Mouse (Mus musculus) brain, embryonic 14.5 days (tissue): ENCODE measurements around the gene Tlcd2. TPM values are rescaled to one million over a fixed set of nuclear protein-coding genes. Genes with fewer than 3 reads are reported as not detected.
"Not testable (repeated sequence)": the region's sequence is repeated elsewhere in the genome, so short reads cannot be mapped to it uniquely, and the experiment has no call there.

Experiments used
- DNase-seq: peaks from one replicate; pipeline ENCODE4 v3.0.0-alpha.2; 2011; ENCODE audit warnings: low read depth
- CTCF ChIP-seq: fragments of 200-500 bp; IDR thresholded peaks from 2 replicates; pipeline ENCODE4 v1.5.1; 2012; ENCODE audit warnings: inconsistent platforms, mild to moderate bottlenecking, moderate library complexity, borderline replicate concordance; ENCODE audit not compliant: insufficient read depth, insufficient read length; ENCODE audit errors: extremely low read depth
- POLR2A ChIP-seq: fragments of 200-500 bp; IDR thresholded peaks from 2 replicates; pipeline ENCODE4 v1.6.1; 2012; ENCODE audit warnings: mild to moderate bottlenecking, inconsistent platforms, borderline replicate concordance; ENCODE audit not compliant: poor library complexity, insufficient read depth, insufficient read length, severe bottlenecking; ENCODE audit errors: extremely low read depth
- polyA plus RNA-seq: library from polyadenylated mRNA; depleted of rRNA; stranded (reverse); fragments of >200 nt; gene quantifications from 2 replicates; pipeline ENCODE4 v1.2.3, GENCODE M21; 2012

Tlcd2 gene
- polyA plus RNA-seq, 1 experiment: 1.5 TPM

DNA sequence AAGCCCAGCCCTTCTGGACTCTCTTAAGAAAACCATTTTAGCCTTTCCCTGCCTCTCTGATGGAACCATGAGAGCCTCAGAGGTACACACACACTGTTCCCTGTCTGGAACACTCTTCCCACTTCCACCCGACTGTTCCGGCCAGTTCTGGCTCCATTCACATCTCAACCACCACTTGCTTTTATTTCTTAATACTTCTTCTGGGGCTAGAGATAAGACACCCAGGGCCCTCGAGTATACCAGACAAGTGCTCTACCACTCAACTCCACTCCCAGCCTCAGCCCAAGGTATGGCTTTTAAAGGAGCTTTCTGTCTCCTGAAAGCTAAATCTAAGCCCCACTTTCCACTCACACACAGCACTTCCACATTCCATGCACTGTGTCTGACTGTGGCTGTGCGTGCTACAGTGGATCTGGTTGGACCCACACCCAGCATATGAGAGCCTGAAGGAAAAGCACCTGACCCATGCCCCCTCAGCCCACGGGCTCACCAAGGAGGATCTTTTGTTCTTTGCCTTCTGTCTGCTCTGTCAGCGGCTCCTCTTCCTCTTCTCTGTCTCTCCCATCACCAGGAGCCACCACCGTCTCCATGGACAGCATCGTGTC lies 11.1 kb upstream of the Tlcd2 start:
- no peak for DNase-seq
- no peak for TF ChIP-seq CTCF
- no peak for TF ChIP-seq POLR2A

GRCm38 (mm10) chr11:75450936-75451335 lies 10.6 kb upstream of the Tlcd2 start:
- TF ChIP-seq CTCF (no peak), POLR2A (no peak)
- DNase-seq: no peak

DNA sequence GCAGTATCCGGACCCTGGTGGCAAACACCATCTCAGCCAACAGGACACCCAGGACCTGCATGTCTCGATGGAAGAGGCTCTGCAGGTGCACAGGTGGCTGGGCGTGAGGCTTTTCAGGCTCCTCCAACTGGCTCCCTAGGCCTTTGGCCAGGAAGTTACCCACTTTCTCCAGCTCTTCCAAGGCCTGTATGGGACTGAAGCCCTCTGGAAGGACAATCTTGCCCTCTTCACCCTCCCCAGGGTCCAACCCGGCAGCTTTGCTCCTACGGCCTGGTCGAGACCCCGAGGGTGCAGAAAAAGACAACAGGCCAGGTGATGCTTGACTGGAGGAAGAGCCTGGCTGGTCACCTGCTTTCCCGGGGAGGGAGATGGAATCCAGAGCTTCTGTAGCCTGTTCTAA lies 9.4 kb upstream of the Tlcd2 start:
- no peak for DNase-seq
- no peak for TF ChIP-seq POLR2A
- TF ChIP-seq CTCF: no peak

DNA sequence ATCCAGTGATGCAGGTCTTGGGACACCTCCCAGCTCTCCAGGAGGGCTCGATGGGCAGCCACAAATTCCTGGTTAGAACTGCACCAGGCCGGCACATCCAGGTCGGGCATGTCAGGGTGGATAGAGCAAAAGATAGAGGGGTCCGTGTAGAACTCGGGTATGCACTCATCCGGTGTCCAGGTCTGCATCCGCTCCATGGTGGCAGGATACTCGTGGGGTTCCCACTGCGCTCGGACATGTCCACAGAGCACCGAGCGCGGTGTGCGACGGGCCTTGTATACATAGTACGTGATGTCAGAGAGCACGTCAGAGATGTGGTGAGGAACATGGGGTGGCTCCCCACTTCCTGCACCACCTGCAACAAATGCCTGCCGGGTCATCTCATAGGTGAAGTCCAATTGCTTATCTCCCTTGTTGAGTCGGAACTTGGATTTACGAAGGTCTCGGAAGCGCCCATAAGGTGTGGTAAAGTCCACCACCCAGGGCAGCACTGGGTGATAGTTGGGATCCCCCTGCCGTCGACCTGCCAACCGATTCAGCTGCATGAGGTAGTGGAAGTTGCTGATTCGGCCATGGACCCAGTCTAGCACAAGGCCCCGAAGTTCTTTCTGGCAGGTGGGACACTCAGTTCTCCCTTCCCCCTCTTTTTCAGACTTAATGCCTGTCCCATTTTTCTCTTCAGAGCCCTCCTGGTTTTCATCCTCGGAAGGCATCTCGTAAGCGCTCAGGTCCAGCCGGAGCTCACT lies 8.5 kb upstream of the Tlcd2 start:
- DNase-seq: no peak
- TF ChIP-seq POLR2A (no peak), CTCF (no peak)

DNA sequence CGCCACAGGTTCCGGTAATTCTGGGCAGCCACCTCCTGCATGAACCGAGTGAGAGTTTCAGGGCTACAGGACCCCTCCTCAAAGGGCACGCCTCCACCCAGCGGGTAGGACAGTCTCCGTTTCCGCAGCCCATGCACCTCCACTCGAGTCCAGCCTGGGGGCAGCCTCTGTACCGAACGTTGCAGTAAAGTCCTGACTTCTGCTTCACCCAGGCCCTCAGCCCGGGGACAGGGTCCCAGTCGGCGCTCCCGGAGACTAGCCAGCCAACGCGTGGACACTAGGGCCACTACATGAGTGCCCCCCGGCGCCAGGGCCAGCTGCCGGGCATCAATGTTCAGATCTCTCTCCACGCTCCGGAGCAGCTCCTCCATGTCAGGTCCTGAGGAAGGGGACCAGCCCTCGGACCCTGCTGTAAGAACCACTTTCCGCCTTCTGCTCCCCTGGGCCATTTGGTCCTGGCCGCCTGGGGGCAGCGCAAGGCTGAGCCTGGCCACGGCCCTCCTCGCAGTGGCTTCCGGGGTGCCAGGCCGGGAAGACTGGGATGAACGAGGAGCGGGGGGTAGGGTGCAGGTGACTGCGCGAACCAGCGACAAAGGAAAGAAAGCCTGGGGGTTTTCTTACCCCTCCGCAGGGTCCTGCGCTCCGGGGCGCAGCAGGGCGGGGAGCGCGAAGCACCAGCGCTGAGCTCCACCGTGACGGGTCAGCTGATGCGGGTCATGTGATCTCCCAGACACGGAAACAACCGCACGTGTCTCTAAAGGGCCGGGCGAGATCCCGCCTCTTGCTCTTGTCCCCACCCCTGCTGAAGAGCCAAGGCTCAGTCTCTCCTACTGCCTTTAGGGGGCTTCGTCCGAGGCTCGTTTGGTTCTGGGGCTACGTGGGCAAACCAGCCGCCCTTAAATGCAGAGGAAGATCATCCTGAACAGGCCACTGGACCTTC lies 7.3 kb upstream of the Tlcd2 start, which contains the start of gene Wdr81:
Gene Wdr81, minus strand, starts transcription at position 727 of the 940 bp plus-strand sequence.
- TF ChIP-seq POLR2A (0 out of 2 replicates have a peak, but pooled peaks have one; percentile 11), CTCF (peak; percentile 46; the same call in 1 of the 2 replicates)

GRCm38 (mm10) chr11:75455041-75455736 lies 6.3 kb upstream of the Tlcd2 start:
- no peak for TF ChIP-seq CTCF
- no peak for TF ChIP-seq POLR2A
- DNase-seq: no peak

More for the DNA sequence above, 7.3 kb upstream of the Tlcd2 start, which contains the start of gene Wdr81:
- peak; percentile 94 for DNase-seq

- not testable (repeated sequence) for DNase-seq
Observed at GRCm38 (mm10) chr11:75455971-75456370, 5.5 kb upstream of the Tlcd2 start.

DNA sequence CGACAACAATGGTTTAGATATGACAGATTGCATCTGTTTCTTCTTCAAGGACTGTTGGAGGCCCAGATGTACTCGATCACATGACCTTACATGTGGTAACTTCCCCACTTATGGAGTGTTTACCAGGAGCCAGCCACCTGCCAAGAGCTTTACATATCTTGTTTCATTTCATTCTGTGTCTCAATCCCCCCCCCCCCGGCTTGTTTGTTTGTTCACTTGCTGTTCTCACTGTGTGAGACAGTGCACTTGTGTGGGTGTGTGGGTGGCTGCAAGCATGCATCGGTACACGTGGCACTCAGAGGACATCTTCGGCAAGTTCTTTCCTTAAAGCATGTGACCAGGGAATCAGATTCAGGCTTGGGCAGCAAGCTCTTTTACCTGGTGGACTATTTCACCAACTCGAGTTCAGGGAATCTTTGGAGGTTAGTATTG lies 5.1 kb upstream of the Tlcd2 start:
- no peak for TF ChIP-seq POLR2A
- no peak for DNase-seq

DNA sequence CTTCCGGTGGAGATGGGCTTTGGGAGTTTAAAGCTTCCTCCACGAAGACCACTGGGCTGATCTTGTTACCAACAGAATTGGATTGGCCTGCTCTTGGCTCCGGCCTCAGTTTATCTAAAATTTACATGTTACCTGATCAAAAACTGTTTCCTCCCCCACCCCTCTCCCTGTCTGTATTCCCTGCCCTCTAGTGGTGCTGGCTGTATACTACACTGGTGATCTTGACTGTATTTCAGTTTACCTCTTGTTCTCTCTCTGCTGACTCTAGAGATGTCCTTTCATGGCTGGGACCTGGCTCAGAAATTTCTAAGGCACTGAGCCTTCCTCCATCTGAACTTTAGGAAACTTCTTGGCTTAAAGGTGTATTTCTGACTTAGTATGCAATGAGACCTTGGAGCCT lies 3.3 kb upstream of the Tlcd2 start:
- peak; percentile 45 for DNase-seq
- TF ChIP-seq CTCF (peak; percentile 66; the same call in 1 of the 2 replicates), POLR2A (no peak)

- TF ChIP-seq POLR2A: no peak
- TF ChIP-seq CTCF: no peak
- DNase-seq: no peak
Observed at GRCm38 (mm10) chr11:75458628-75459041, 2.9 kb upstream of the Tlcd2 start.

- no peak for DNase-seq
Observed at GRCm38 (mm10) chr11:75459141-75459711, 2.3 kb upstream of the Tlcd2 start.

More at GRCm38 (mm10) chr11:75459141-75459711, 2.3 kb upstream of the Tlcd2 start:
- no peak for TF ChIP-seq CTCF
- no peak for TF ChIP-seq POLR2A
